ENCODE assay signal across 23 mouse cellular contexts in genomic region chr3:55547106-55547505, GRCm38 (mm10).
DNase-seq lines count a peak whose midpoint lies in the region; TF ChIP-seq lines count a peak whose summit lies in the region.
"Had no signal": no experiment of that assay in that cellular context is flagged by ENCODE, and none has a peak within 500 bp of the region (broad histone marks: within the 10 kb centered on the region; RNA-seq: fewer than 3 reads in every experiment).

No protein-coding gene starts in this region.

- no peak for DNase-seq in gastrocnemius, adult 2 months
- DNase-seq in gastrocnemius, adult 8-10 months (ENCODE audit: low spot score in 2 of 2), result no peak
- peak; percentile 63 for DNase-seq in heart, embryonic 10.5 days (ENCODE audit: low spot score)
- DNase-seq in heart, adult 2 months, result no peak
- no peak for DNase-seq in embryonic facial prominence, embryonic 10.5 days (ENCODE audit: low spot score)
- DNase-seq in cerebellum, adult 9-10 months, result no peak
- DNase-seq: adrenal gland, adult 8-10 months; adrenal gland, postnatal 14 days; adrenal gland, postnatal 36 days; B cell, adult 2 months; cerebellum, adult 11-12 months; cerebellum, adult 2 months; cerebellum, adult 9-11 months; cerebellum, postnatal 14 days; cerebellum, postnatal 36 days; embryo, embryonic 11 days; forebrain, postnatal 0 days had no signal

- no peak overlapping the region for H3K4me3 ChIP-seq in gastrocnemius, adult 2 months
- H3K4me3 ChIP-seq in heart, embryonic 10.5 days, result no peak overlapping the region
- H3K4me3 ChIP-seq in heart, adult 2 months, result no peak overlapping the region
- no peak overlapping the region for H3K4me3 ChIP-seq in embryonic facial prominence, embryonic 10.5 days
- H3K4me3 ChIP-seq: embryonic facial prominence, embryonic 12.5 days; forebrain, embryonic 13.5 days; forebrain, embryonic 15.5 days had no signal

- H3K4me1 ChIP-seq in heart, embryonic 10.5 days, result peaks cover 29% of the 10 kb centered on the region
- H3K4me1 ChIP-seq in heart, adult 2 months (ENCODE audit: control insufficient read depth, insufficient read depth, low read length), result no peaks in the 10 kb centered on the region
- peaks cover 64% of the 10 kb centered on the region for H3K4me1 ChIP-seq in embryonic facial prominence, embryonic 10.5 days

- H3K9me3 ChIP-seq in heart, embryonic 10.5 days, result no peaks in the 10 kb centered on the region
- no peaks in the 10 kb centered on the region for H3K9me3 ChIP-seq in embryonic facial prominence, embryonic 10.5 days
- H3K9me3 ChIP-seq: embryonic facial prominence, embryonic 12.5 days; forebrain, embryonic 13.5 days; forebrain, embryonic 15.5 days had no signal

- TF ChIP-seq CTCF in gastrocnemius, adult 2 months (IDR thresholded peaks at IDR 0.05), result no peak
- no peak for TF ChIP-seq CTCF in heart, adult 2 months (IDR thresholded peaks at IDR 0.05)

- intact Hi-C loops in gastrocnemius, adult 2 months (cut with DNase I), result no loop called here
- intact Hi-C loops in heart, adult 2 months (cut with DNase I), result no loop called here

- H3K9ac ChIP-seq in heart, adult 2 months (ENCODE audit: low read depth, low read length), result no peak overlapping the region
- H3K9ac ChIP-seq: embryonic facial prominence, embryonic 12.5 days; forebrain, embryonic 13.5 days; forebrain, embryonic 15.5 days; forebrain, postnatal 0 days had no signal

- peak overlapping the region; percentile 61; the same call in 1 of the 2 replicates for H3K27ac ChIP-seq in gastrocnemius, adult 2 months
- peak overlapping the region; percentile 23; the same call in 1 of the 2 replicates for H3K27ac ChIP-seq in heart, embryonic 10.5 days
- no peak overlapping the region for H3K27ac ChIP-seq in heart, adult 2 months
- 0 out of 2 replicates have a peak overlapping the region, but pooled peaks have one; percentile 6 for H3K27ac ChIP-seq in embryonic facial prominence, embryonic 10.5 days (replicated peaks)
- H3K27ac ChIP-seq: embryonic facial prominence, embryonic 12.5 days; forebrain, embryonic 13.5 days; forebrain, embryonic 15.5 days had no signal

- no peak for TF ChIP-seq POLR2A in heart, adult 2 months (IDR thresholded peaks at IDR 0.05; ENCODE audit: insufficient read depth, low read depth, low read length)

- H3K27me3 ChIP-seq in heart, embryonic 10.5 days (ENCODE audit: insufficient read depth, poor library complexity, severe bottlenecking), result no peaks in the 10 kb centered on the region
- no peaks in the 10 kb centered on the region for H3K27me3 ChIP-seq in heart, adult 2 months (ENCODE audit: control insufficient read depth, insufficient read depth, low read length)
- peaks cover 7% of the 10 kb centered on the region; the same call in 1 of the 2 replicates for H3K27me3 ChIP-seq in embryonic facial prominence, embryonic 10.5 days (replicated peaks; ENCODE audit: low read depth, poor library complexity, severe bottlenecking)
- H3K27me3 ChIP-seq: CH12.LX; embryonic facial prominence, embryonic 12.5 days; forebrain, embryonic 13.5 days; forebrain, embryonic 15.5 days; Patski had no signal

- WGBS in heart, embryonic 10.5 days, result 41% methylated on average over 2 of the region's 2 CpGs
- WGBS in heart, adult 2 months, result 47% methylated on average over 2 of the region's 2 CpGs
- WGBS in embryonic facial prominence, embryonic 10.5 days, result 71% methylated on average over 2 of the region's 2 CpGs

- H3K79me2 ChIP-seq in heart, adult 2 months (replicated peaks; ENCODE audit: control insufficient read depth, insufficient read depth, low read length), result no peaks in the 10 kb centered on the region

- no peaks in the 10 kb centered on the region for H3K36me3 ChIP-seq in heart, embryonic 10.5 days
- no peaks in the 10 kb centered on the region for H3K36me3 ChIP-seq in heart, adult 2 months (ENCODE audit: control insufficient read depth, insufficient read depth, low read length)
- no peaks in the 10 kb centered on the region for H3K36me3 ChIP-seq in embryonic facial prominence, embryonic 10.5 days (replicated peaks)
- H3K36me3 ChIP-seq: embryonic facial prominence, embryonic 12.5 days; forebrain, embryonic 15.5 days; G1E had no signal

- no peak for TF ChIP-seq EP300 in heart, adult 2 months (IDR thresholded peaks at IDR 0.05; ENCODE audit: insufficient read depth, low read depth, low read length)
